In genomic region chr5:36757033-36757432, GRCm38 (mm10) we compare ENCODE assay signal across 9 mouse cellular contexts. TPM values are rescaled to one million over a fixed set of nuclear protein-coding genes. Genes with fewer than 3 reads are reported as not detected.
DNase-seq lines count a peak whose midpoint lies in the region; ATAC-seq and TF ChIP-seq lines count a peak whose summit lies in the region.
"Had no signal": no experiment of that assay in that cellular context is flagged by ENCODE, and none has a peak within 500 bp of the region (broad histone marks: within the 10 kb centered on the region; RNA-seq: fewer than 3 reads in every experiment).

No protein-coding gene starts in this region.

- H3K27me3 ChIP-seq in kidney, adult 2 months (replicated peaks; ENCODE audit: control insufficient read depth, insufficient read depth, low read length) = no peaks in the 10 kb centered on the region
- peaks cover 9% of the 10 kb centered on the region for H3K27me3 ChIP-seq in CH12.LX (replicated peaks)

- TF ChIP-seq CTCF in kidney, adult 2 months (conservative IDR thresholded peaks at IDR 0.05; ENCODE audit: insufficient read depth, insufficient read length, low read depth, low read length) = peak; percentile 60
- peak; percentile 58 to 66; a peak in 3 of 4 replicates for TF ChIP-seq CTCF in CH12.LX (conservative IDR thresholded peaks at IDR 0.05 in 1 of 2, IDR thresholded peaks at IDR 0.05 in 1 of 2; ENCODE audit: low read depth in 2 of 2, low read length in 2 of 2)

- 73% methylated on average over 5 of the region's 5 CpGs for WGBS in kidney, adult 2 months

- no peak for DNase-seq in kidney, adult 2 months
- no peak for DNase-seq in kidney, adult 18-20 months
- peak; percentile 77 for DNase-seq in 416B (ENCODE audit: low read depth)
- peak; percentile 52 for DNase-seq in CH12.LX (ENCODE audit: extremely low read depth)
- no peak for DNase-seq in right cerebral cortex, adult 18-20 months
- DNase-seq in left cerebral cortex, postnatal 25 days (ENCODE audit: low spot score in 2 of 2) = no peak

- dilution Hi-C loops in CH12.LX (cut with MboI; ENCODE audit: extremely low pct_ligation_motif_present, extremely low pct_unique_long_range_greater_than_20kb, low sequenced_read_pairs) = no loop called here

- no peak for TF ChIP-seq POLR2A in kidney, adult 2 months (IDR thresholded peaks at IDR 0.05; ENCODE audit: low read depth, low read length)
- no peak for TF ChIP-seq POLR2A in CH12.LX (IDR thresholded peaks at IDR 0.05; ENCODE audit: low read depth, low read length)

- no peak overlapping the region for H3K9ac ChIP-seq in CH12.LX (ENCODE audit: insufficient read depth, low read depth)

- peak; percentile 76 for ATAC-seq in erythroblast, adult 5-6 weeks (replicated peaks; ENCODE audit: low FRiP score, poor library complexity, severe bottlenecking)

- no peak overlapping the region for H3K4me3 ChIP-seq in kidney, adult 2 months (ENCODE audit: insufficient read depth, low read depth, low read length)
- H3K4me3 ChIP-seq in CH12.LX (replicated peaks in 1 of 3; ENCODE audit: low read depth in 2 of 3, low read length in 2 of 3, poor library complexity in 1 of 3) = no peak overlapping the region
- H3K4me3 ChIP-seq: heart, embryonic 10.5 days; myocyte had no signal

- H3K9me3 ChIP-seq in CH12.LX (replicated peaks; ENCODE audit: low read length) = no peaks in the 10 kb centered on the region
- H3K9me3 ChIP-seq: heart, embryonic 10.5 days had no signal

- peak; percentile 57 for TF ChIP-seq RAD21 in CH12.LX (IDR thresholded peaks at IDR 0.05; ENCODE audit: low read depth, low read length)

- no peaks in the 10 kb centered on the region for H3K79me2 ChIP-seq in CH12.LX (replicated peaks; ENCODE audit: control insufficient read depth, extremely low read depth, insufficient read depth, poor library complexity, severe bottlenecking)

- H3K36me3 ChIP-seq in kidney, adult 2 months (ENCODE audit: control insufficient read depth, insufficient read depth, low read length) = no peaks in the 10 kb centered on the region
- H3K36me3 ChIP-seq in CH12.LX (replicated peaks in 1 of 2; ENCODE audit: control insufficient read depth in 1 of 2, insufficient read depth in 1 of 2, low read length in 1 of 2) = no peaks in the 10 kb centered on the region
- H3K36me3 ChIP-seq: heart, embryonic 10.5 days had no signal

- in situ Hi-C loops in CH12.LX (cut with MboI; ENCODE audit: low pct_ligation_motif_present, low pct_unique_long_range_greater_than_20kb, low sequenced_read_pairs) = loop anchor here (5.0 kb wide), 1 partner anchor 50 kb away; no protein-coding TSS in a partner anchor

- H3K4me1 ChIP-seq in kidney, adult 2 months (ENCODE audit: control insufficient read depth, insufficient read depth, low read length) = no peaks in the 10 kb centered on the region
- peaks cover 7 to 12% of the 10 kb centered on the region in 2 experiments for H3K4me1 ChIP-seq in CH12.LX (ENCODE audit: control insufficient read depth in 1 of 2, insufficient read depth in 2 of 2)

- TF ChIP-seq EP300 in CH12.LX (IDR thresholded peaks at IDR 0.05; ENCODE audit: low read length) = no peak

- no peak overlapping the region for H3K4me2 ChIP-seq in CH12.LX (ENCODE audit: insufficient read depth, low read depth, poor library complexity, severe bottlenecking)

- no peak overlapping the region for H3K27ac ChIP-seq in kidney, adult 2 months (ENCODE audit: insufficient read depth, low read depth, low read length)
- no peak overlapping the region for H3K27ac ChIP-seq in CH12.LX (ENCODE audit: insufficient read depth, low read depth)
- H3K27ac ChIP-seq: heart, embryonic 10.5 days had no signal

- intact Hi-C loops in left cerebral cortex, postnatal 25 days (cut with DNase I) = no loop called here

TF ChIP-seq in CH12.LX, 34 proteins besides CTCF, POLR2A, EP300 and RAD21:
- TF ChIP-seq MYC (IDR thresholded peaks at IDR 0.05; ENCODE audit: low read depth, low read length) (peak; percentile 86), MAZ (IDR thresholded peaks at IDR 0.05; ENCODE audit: low read depth, low read length) (no peak), KAT2A (IDR thresholded peaks at IDR 0.05; ENCODE audit: insufficient replicate concordance, low read length) (no peak), JUND (conservative IDR thresholded peaks at IDR 0.05; ENCODE audit: low read depth, low read length) (peak; percentile 59), UBTF (IDR thresholded peaks at IDR 0.05; ENCODE audit: low read depth, low read length) (no peak), SIN3A (IDR thresholded peaks at IDR 0.05; ENCODE audit: low read length) (no peak), SMC3 (IDR thresholded peaks at IDR 0.05; ENCODE audit: low read depth, low read length) (peak; percentile 45), USF1 (IDR thresholded peaks at IDR 0.05; ENCODE audit: low read depth, low read length) (no peak), ZNF384 (IDR thresholded peaks at IDR 0.05; ENCODE audit: low read depth, low read length) (no peak), CHD2 (IDR thresholded peaks at IDR 0.05; ENCODE audit: low read length) (no peak), ZKSCAN1 (IDR thresholded peaks at IDR 0.05; ENCODE audit: borderline replicate concordance, low read depth, low read length) (no peak), USF2 (conservative IDR thresholded peaks at IDR 0.05; ENCODE audit: low read depth, low read length) (no peak), MAX (IDR thresholded peaks at IDR 0.05; ENCODE audit: low read length) (no peak), ELF1 (IDR thresholded peaks at IDR 0.05; ENCODE audit: low read depth, low read length) (no peak), JUN (IDR thresholded peaks at IDR 0.05; ENCODE audit: insufficient read depth, low read depth, low read length) (no peak), PAX5 (IDR thresholded peaks at IDR 0.05; ENCODE audit: low read length) (no peak), ZC3H11A (IDR thresholded peaks at IDR 0.05; ENCODE audit: low read depth, low read length) (no peak), TCF12 (IDR thresholded peaks at IDR 0.05; ENCODE audit: low read depth, low read length) (no peak), IRF4 (IDR thresholded peaks at IDR 0.05; ENCODE audit: low read depth, low read length) (no peak), GABPA (IDR thresholded peaks at IDR 0.05; ENCODE audit: insufficient replicate concordance, low read depth, low read length) (no peak), RCOR1 (conservative IDR thresholded peaks at IDR 0.05; ENCODE audit: low read depth, low read length) (no peak), BHLHE40 (IDR thresholded peaks at IDR 0.05; ENCODE audit: low read depth, low read length) (no peak), POLR2AphosphoS2 (IDR thresholded peaks at IDR 0.05; ENCODE audit: low read depth, low read length) (no peak), NRF1 (IDR thresholded peaks at IDR 0.05; ENCODE audit: low read depth, low read length) (no peak), MXI1 (IDR thresholded peaks at IDR 0.05; ENCODE audit: low read depth, low read length) (no peak)

RNA-seq across cellular contexts. Expression of gene Bloc1s4, which starts 8.6 kb away (rescaled TPM):
- 15.8 and 21.1 TPM in 2 replicates for polyA plus RNA-seq in kidney, adult 2 months (2012; rRNA removed)
- 20.9 and 23.9 TPM in 2 replicates for total RNA-seq in CH12.LX (2012; rRNA removed)
- 23.3 and 24.6 TPM in 2 replicates for total RNA-seq in CH12.LX (2014; rRNA removed)
- 21.2 and 22.9 TPM in 2 replicates for polyA plus RNA-seq in CH12.LX (2012; ENCODE audit: insufficient read length, low read depth)
- 2.3 TPM in 2 replicates for total RNA-seq in erythroblast, adult 5-6 weeks (2015; ENCODE audit: low replicate concordance)
- total RNA-seq in erythroblast, adult 5-6 weeks (2017; ENCODE audit: low replicate concordance) = 8.3 and 10.0 TPM in 2 replicates
- total RNA-seq in left cerebral cortex, postnatal 25 days (2021) = 10 to 100 TPM; 16.0 to 21.3 TPM

RNA-seq across cellular contexts. Expression of gene Mrfap1, which starts 39.5 kb away (rescaled TPM):
- 90.9 and 114 TPM in 2 replicates for polyA plus RNA-seq in kidney, adult 2 months (2012; rRNA removed)
- total RNA-seq in CH12.LX (2012; rRNA removed) (211 and 234 TPM in 2 replicates), CH12.LX (2014; rRNA removed) (307 and 312 TPM in 2 replicates)
- 317 and 357 TPM in 2 replicates for polyA plus RNA-seq in CH12.LX (2012; ENCODE audit: insufficient read length, low read depth)
- 59.8 and 66.9 TPM in 2 replicates for total RNA-seq in erythroblast, adult 5-6 weeks (2015; ENCODE audit: low replicate concordance)
- total RNA-seq in erythroblast, adult 5-6 weeks (2017; ENCODE audit: low replicate concordance) = 68.3 and 88.4 TPM in 2 replicates
- 100 to 1,000 TPM; 437 to 460 TPM for total RNA-seq in left cerebral cortex, postnatal 25 days (2021)

Comparison
In these comparisons a context has a peak if more than half of its experiments do, and no peak if none do; other contexts are left out.
1. DNase-seq: peak in 416B (single experiment) and CH12.LX (single experiment); none in kidney, adult 2 months (single experiment), kidney, adult 18-20 months (single experiment), right cerebral cortex, adult 18-20 months (single experiment) and left cerebral cortex, postnatal 25 days (0 of 2).